Comparison of ENCODE assay signal across 8 mouse cellular contexts in the genomic region with DNA sequence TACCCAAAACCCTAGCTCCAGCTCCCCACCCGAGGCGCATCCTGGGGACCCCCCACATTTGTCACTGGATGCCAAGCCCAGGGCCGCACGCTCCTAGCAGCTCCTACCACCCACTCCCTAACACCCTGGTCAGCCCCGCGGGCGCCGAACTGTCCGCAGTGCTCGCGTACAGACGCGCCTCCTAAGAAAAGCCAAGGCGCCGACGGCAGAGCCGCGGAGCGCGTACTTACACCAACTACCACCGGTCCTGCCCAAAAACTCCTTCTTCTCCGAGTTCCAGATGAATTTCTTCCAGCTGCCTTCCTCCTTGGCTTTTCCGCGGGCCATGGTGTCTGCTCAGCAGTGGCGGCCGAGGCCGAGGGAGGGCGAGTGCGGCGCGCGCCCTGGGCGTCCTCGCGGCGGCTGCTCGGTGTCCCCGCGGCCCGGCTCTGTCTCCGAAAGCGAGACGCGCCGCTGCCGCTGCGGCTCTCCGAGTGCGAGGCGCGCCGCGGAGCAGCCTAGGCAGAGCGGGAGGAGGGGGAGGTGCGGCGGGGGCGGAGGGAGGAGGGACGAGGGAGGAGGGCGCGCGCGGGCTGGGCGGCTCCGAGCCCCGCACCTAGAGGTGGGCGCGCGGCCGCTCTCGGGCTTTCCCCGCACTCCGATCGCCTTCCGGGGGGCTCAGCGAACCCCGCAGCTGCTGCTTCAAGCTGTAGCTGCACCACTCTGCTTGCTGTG. TPM values are rescaled to one million over a fixed set of nuclear protein-coding genes. Genes with fewer than 3 reads are reported as not detected.
DNase-seq lines count a peak whose midpoint lies in the region; ATAC-seq and TF ChIP-seq lines count a peak whose summit lies in the region.

No protein-coding gene starts in this region.

- peaks cover 81% of the 10 kb centered on the region for H3K4me1 ChIP-seq in E14TG2a.4 (replicated peaks; ENCODE audit: low read depth, low read length)
- peaks cover 55% of the 10 kb centered on the region for H3K4me1 ChIP-seq in heart, embryonic 12.5 days (replicated peaks)

- no peaks in the 10 kb centered on the region for H3K9me3 ChIP-seq in E14TG2a.4 (ENCODE audit: low read length)
- no peaks in the 10 kb centered on the region for H3K9me3 ChIP-seq in heart, embryonic 12.5 days (replicated peaks)

- peak; percentile 80 for ATAC-seq in heart, embryonic 12.5 days (ENCODE audit: insufficient number of reproducible peaks, low FRiP score)
- peak; percentile 3 for ATAC-seq in megakaryocyte progenitor cell, adult 5-6 weeks (replicated peaks; ENCODE audit: poor library complexity)

- peak overlapping the region; percentile 99 for H3K9ac ChIP-seq in heart, embryonic 12.5 days

- H3K27me3 ChIP-seq in E14TG2a.4 (ENCODE audit: insufficient read depth, low read length): peaks cover 8% of the 10 kb centered on the region; the same call in 1 of the 2 replicates
- H3K27me3 ChIP-seq in heart, embryonic 12.5 days (replicated peaks): peaks cover 3% of the 10 kb centered on the region; the same call in 1 of the 2 replicates
- H3K27me3 ChIP-seq in splenic B cell, adult 2 months (ENCODE audit: control insufficient read depth, insufficient read depth, low read length, poor library complexity, severe bottlenecking): no peaks in the 10 kb centered on the region

- peak overlapping the region; percentile 97 for H3K27ac ChIP-seq in heart, embryonic 12.5 days (ENCODE audit: poor library complexity, severe bottlenecking)

- no peak for TF ChIP-seq CTCF in E14TG2a.4 (conservative IDR thresholded peaks at IDR 0.05; ENCODE audit: low read length)

- H3K36me3 ChIP-seq in E14TG2a.4 (ENCODE audit: insufficient read depth, low read length): peaks cover 15% of the 10 kb centered on the region
- H3K36me3 ChIP-seq in heart, embryonic 12.5 days: peaks cover 7% of the 10 kb centered on the region
- no peaks in the 10 kb centered on the region for H3K36me3 ChIP-seq in splenic B cell, adult 2 months (ENCODE audit: control insufficient read depth, insufficient read depth, low read length, poor library complexity, severe bottlenecking)

- under 1% methylated on average over 65 of the region's 76 CpGs for WGBS in heart, embryonic 12.5 days

- peak; percentile 46 to 63 for DNase-seq in B cell, adult 2 months
- DNase-seq in embryo, embryonic 10 days (ENCODE audit: low spot score): peak; percentile 77
- DNase-seq in left cerebral cortex, postnatal 4 days: peak; percentile 73
- peak; percentile 65 for DNase-seq in splenic B cell, adult 2 months (ENCODE audit: low read depth, low spot score)
- DNase-seq in right cerebral cortex, adult 18-20 months: no peak

- peak overlapping the region; percentile 90 for H3K4me3 ChIP-seq in E14TG2a.4 (replicated peaks; ENCODE audit: low read length)
- peak overlapping the region; percentile 92 for H3K4me3 ChIP-seq in heart, embryonic 12.5 days

- intact Hi-C loops in left cerebral cortex, postnatal 4 days (cut with DNase I): loop anchor here (5.0 to 10.0 kb wide), 6 partner anchors 130 to 665 kb away; no protein-coding TSS in a partner anchor

- H3K4me2 ChIP-seq in heart, embryonic 12.5 days: peak overlapping the region; percentile 67

RNA-seq across cellular contexts. Expression of gene Atp1b1, which starts 0.5 kb away (rescaled TPM):
- 413 and 416 TPM in 2 replicates for polyA plus RNA-seq in heart, embryonic 12.5 days (2016; fragmentation: Nextera tagmentation; extraction: Ambion mirVana)
- total RNA-seq in left cerebral cortex, postnatal 4 days (2021): 100 to 1,000 TPM; 722 to 767 TPM
- total RNA-seq in megakaryocyte progenitor cell, adult 5-6 weeks (2015): 10.5 and 11.8 TPM in 2 replicates
- total RNA-seq in megakaryocyte progenitor cell, adult 5-6 weeks (2017): 7.9 and 15.2 TPM in 2 replicates

Comparison
In these comparisons a context has a peak if more than half of its experiments do, and no peak if none do; other contexts are left out.
1. RNA of gene Atp1b1, which starts 0.5 kb away (total RNA-seq): 722 to 767 TPM in left cerebral cortex, postnatal 4 days; 7.9 to 15.2 TPM in megakaryocyte progenitor cell, adult 5-6 weeks; every median in the first group is over 10 times any median in the second.